Mouse (Mus musculus) hindbrain, embryonic 11.5 days (tissue): ENCODE data around the gene Kat6b. TPM values are rescaled to one million over a fixed set of nuclear protein-coding genes. Genes with fewer than 3 reads are reported as not detected.

ENCODE experiments used
- ATAC-seq: fragments of 200-750 bp; cut with Nextera tagmentation; 2 replicates; pipeline ENCODE4 v1.8.0; 2017; ENCODE audit warnings: mild to moderate bottlenecking, moderate TSS enrichment, moderate library complexity; ENCODE audit not compliant: low FRiP score
- DNase-seq: peaks from one replicate; pipeline ENCODE4 v3.0.0-alpha.2; 2015; ENCODE audit warnings: low spot score
- H3K27ac ChIP-seq: fragments of 300-500 bp; sonication (generic); 2 replicates; pipeline ENCODE4 v1.5.1; 2014; ENCODE audit warnings: mild to moderate bottlenecking, low read depth, low read length
- H3K27me3 ChIP-seq: fragments of 300-500 bp; sonication (generic); 2 replicates; pipeline ENCODE4 v1.6.1; 2014; ENCODE audit warnings: mild to moderate bottlenecking, low read length, moderate library complexity, mixed read lengths; ENCODE audit not compliant: control insufficient read depth, insufficient read depth
- H3K36me3 ChIP-seq: fragments of 300-500 bp; sonication (generic); 2 replicates; pipeline ENCODE4 v1.6.1; 2014; ENCODE audit warnings: mild to moderate bottlenecking, low read length, moderate library complexity, mixed read lengths; ENCODE audit not compliant: control insufficient read depth, insufficient read depth
- H3K4me1 ChIP-seq: fragments of 300-500 bp; sonication (generic); replicated peaks from 2 replicates; pipeline ENCODE4 v1.6.1; 2014; ENCODE audit warnings: low read length, mixed read lengths; ENCODE audit not compliant: control insufficient read depth, insufficient read depth
- H3K4me2 ChIP-seq: fragments of 300-500 bp; sonication (generic); replicated peaks from 2 replicates; pipeline ENCODE4 v1.6.1; 2014; ENCODE audit warnings: mild to moderate bottlenecking, low read depth, low read length
- H3K4me3 ChIP-seq: fragments of 300-500 bp; sonication (generic); 2 replicates; pipeline ENCODE4 v1.5.1; 2014; ENCODE audit warnings: low read depth, low read length
- H3K9ac ChIP-seq: fragments of 300-500 bp; sonication (generic); 2 replicates; pipeline ENCODE4 v1.6.1; 2014; ENCODE audit warnings: low read depth, low read length
- H3K9me3 ChIP-seq: fragments of 300-500 bp; sonication (generic); 2 replicates; pipeline ENCODE4 v1.6.1; 2016; ENCODE audit warnings: low read length; ENCODE audit not compliant: control insufficient read depth
- WGBS: fragments of 180-500 bp; shearing (Covaris S2); extraction: QIAGEN DNeasy Blood & Tissue Kit; methylation state at CpG from one replicate; pipeline ENCODE4 v1.1.7; 2014; 5-methylcytosine and 5-hydroxymethylcytosine counted together
- polyA plus RNA-seq: library from polyadenylated mRNA; unstranded; fragments of >200 nt; fragmentation: Nextera tagmentation; extraction: Ambion mirVana; gene quantifications from 2 replicates; pipeline ENCODE4 v1.2.1, GENCODE M21; 2014

Kat6b gene
- 16.5 and 24.0 TPM in 2 replicates for polyA plus RNA-seq

DNA sequence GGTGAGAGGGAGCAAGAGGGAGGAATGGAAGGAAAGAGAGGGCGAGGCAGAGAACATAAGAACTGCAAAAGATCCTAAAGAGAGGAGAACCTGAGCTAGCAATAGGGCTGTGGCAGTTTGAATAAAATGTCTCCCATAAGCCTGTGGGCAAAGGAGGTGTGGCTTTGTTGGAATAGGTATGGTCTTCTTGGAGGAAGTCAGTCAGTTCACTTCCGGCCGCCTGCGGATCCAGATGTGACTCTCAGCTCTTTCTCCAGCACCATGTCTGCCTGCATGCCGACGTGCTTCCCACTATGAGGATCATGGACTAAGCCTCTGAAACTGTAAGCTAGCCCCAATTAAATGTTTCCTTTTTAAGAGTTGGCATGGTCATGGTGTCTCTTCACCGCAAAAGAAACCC is at the start of gene Kat6b:
Gene Kat6b (plus strand): TSS at position 204 of the 400 bp plus-strand sequence.
- no peak within 1 kb of the TSS for H3K4me2 ChIP-seq
- ATAC-seq (no peak), DNase-seq (no peak)

DNA sequence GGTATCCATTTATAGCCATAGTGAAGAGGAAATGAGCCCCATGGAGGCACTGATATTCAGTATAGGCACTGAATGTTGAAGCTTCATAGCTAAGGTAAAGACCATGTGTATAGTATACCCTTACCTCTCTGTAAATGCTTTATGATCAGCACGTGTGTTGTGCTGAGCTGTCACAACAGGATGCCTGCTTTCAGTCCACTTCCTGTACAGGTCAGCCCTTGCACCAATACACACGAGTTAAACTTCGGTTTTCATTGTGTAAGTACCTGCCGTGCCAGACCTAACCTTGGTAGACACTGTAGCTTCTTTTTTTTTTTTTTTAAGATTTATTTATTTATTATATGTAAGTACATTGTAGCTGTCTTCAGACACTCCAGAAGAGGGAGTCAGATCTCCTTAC is 47.8 kb upstream of the Kat6b start:
- Histone ChIP-seq H3K9ac (no peak overlapping the region), H3K27ac (no peak overlapping the region), H3K27me3 (no peaks in the 10 kb centered on the region), H3K4me1 (no peaks in the 10 kb centered on the region), H3K9me3 (no peaks in the 10 kb centered on the region), H3K4me2 (no peak overlapping the region), H3K36me3 (no peaks in the 10 kb centered on the region), H3K4me3 (no peak overlapping the region)
- WGBS: 83% methylated on average over 4 of the region's 4 CpGs
- ATAC-seq: no peak
- no peak for DNase-seq

More for the DNA sequence above, at the start of gene Kat6b:
- H3K9ac ChIP-seq: no peak within 1 kb of the TSS
- H3K4me1 ChIP-seq: no peaks in the 10 kb centered on the region
- no peaks in the 10 kb centered on the region for H3K36me3 ChIP-seq
- H3K9me3 ChIP-seq: no peaks in the 10 kb centered on the region
- WGBS: 90% methylated on average over 7 of the region's 7 CpGs
- H3K27me3 ChIP-seq: no peaks in the 10 kb centered on the region
- no peak within 1 kb of the TSS for H3K4me3 ChIP-seq
- H3K27ac ChIP-seq: no peak within 1 kb of the TSS

DNA sequence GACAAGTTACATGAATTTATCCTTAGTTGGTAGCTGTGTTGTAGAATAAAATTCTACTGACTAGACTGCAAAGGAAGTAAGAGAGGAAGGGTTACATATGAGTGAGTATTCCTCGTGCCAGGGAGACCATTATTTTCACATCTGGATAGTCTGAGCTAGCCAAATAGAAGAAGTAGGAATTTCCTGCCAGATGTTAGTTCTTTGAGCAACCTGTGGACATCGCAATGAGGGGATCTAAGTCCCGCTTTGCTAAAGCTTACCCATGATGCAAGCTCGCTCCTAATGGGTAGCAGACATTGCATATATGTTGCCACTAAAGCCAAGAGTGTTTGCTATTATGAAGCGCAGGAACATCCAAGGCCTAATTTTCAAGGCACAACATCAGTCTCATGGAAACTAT is 47.2 kb upstream of the Kat6b start:
- 77% methylated on average over 5 of the region's 5 CpGs for WGBS
- Histone ChIP-seq H3K9me3 (no peaks in the 10 kb centered on the region), H3K9ac (no peak overlapping the region), H3K36me3 (no peaks in the 10 kb centered on the region), H3K4me2 (no peak overlapping the region), H3K27ac (no peak overlapping the region), H3K27me3 (no peaks in the 10 kb centered on the region), H3K4me1 (no peaks in the 10 kb centered on the region), H3K4me3 (no peak overlapping the region)
- ATAC-seq (no peak), DNase-seq (no peak)

DNA sequence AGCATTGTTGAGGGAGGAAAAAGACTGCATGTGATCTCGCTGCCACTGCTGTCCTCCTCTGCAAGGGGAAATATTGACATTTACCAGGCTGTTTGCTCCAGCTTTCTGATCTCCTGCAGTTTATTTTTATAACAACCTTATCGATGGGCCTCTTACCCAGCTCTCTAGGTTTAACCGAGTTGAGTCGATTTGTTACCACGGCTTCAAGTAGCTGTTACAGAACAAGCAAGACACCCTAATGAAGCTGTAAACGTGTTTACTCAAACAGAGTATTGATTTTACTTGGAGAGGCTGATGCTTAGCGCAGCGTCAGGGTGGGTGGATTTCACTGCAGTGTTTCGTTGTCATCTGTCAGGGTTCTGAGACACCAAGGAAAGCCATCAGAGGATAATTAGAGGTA is 46.5 kb upstream of the Kat6b start:
- DNase-seq: no peak
- Histone ChIP-seq H3K4me3 (no peak overlapping the region), H3K4me2 (no peak overlapping the region), H3K36me3 (no peaks in the 10 kb centered on the region), H3K4me1 (no peaks in the 10 kb centered on the region), H3K27me3 (no peaks in the 10 kb centered on the region), H3K9ac (no peak overlapping the region), H3K27ac (no peak overlapping the region), H3K9me3 (no peaks in the 10 kb centered on the region)
- WGBS: 67% methylated on average over 9 of the region's 9 CpGs
- ATAC-seq: no peak

DNA sequence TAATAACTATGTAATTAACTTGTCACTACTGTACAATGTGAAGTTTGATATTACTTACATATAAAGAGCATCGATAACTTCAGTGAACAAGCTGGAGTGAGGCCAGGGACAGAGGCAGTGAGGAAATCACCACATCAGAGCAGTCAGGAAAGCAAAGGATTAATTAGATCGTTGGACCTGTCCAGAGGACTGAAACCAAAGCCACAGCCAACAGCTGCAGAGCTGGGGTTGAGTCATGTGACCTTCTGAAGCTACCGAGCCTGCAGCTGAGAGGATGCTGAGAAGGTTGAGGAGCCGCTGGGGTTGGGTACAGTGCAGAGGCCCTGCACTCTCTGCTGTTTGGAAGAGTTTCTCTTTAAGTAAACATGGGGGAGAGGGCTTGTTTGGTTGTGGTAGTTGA is 41.4 kb upstream of the Kat6b start:
- Histone ChIP-seq H3K4me2 (no peak overlapping the region), H3K36me3 (no peaks in the 10 kb centered on the region), H3K27ac (no peak overlapping the region), H3K27me3 (no peaks in the 10 kb centered on the region), H3K9me3 (no peaks in the 10 kb centered on the region), H3K4me1 (no peaks in the 10 kb centered on the region), H3K9ac (no peak overlapping the region), H3K4me3 (no peak overlapping the region)
- ATAC-seq (no peak), DNase-seq (no peak)
- 58% methylated on average over 4 of the region's 4 CpGs for WGBS

DNA sequence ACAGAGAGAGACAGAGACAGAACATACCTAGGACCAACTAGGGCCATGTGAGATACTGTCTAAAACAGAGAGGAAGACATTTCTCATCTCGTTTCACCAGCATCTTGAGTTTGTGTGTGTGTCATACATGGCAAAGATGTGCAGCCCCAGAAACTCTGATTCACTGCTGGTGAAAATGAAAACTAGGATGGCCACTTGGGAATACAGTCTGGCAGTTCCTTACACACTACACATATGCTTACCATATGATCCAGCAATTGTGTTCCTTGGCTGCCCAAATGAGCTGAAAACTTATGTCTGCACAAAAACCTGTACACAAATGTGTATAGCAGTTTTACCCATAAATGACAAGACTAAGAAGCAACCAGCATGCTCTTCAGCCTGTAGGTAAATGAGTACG is 40.7 kb upstream of the Kat6b start:
- DNase-seq: no peak
- ATAC-seq: no peak
- Histone ChIP-seq H3K9me3 (no peaks in the 10 kb centered on the region), H3K4me2 (no peak overlapping the region), H3K9ac (no peak overlapping the region), H3K4me3 (no peak overlapping the region), H3K4me1 (no peaks in the 10 kb centered on the region), H3K27me3 (no peaks in the 10 kb centered on the region), H3K36me3 (no peaks in the 10 kb centered on the region), H3K27ac (no peak overlapping the region)
- 87% methylated on average over 2 of the region's 2 CpGs for WGBS

DNA sequence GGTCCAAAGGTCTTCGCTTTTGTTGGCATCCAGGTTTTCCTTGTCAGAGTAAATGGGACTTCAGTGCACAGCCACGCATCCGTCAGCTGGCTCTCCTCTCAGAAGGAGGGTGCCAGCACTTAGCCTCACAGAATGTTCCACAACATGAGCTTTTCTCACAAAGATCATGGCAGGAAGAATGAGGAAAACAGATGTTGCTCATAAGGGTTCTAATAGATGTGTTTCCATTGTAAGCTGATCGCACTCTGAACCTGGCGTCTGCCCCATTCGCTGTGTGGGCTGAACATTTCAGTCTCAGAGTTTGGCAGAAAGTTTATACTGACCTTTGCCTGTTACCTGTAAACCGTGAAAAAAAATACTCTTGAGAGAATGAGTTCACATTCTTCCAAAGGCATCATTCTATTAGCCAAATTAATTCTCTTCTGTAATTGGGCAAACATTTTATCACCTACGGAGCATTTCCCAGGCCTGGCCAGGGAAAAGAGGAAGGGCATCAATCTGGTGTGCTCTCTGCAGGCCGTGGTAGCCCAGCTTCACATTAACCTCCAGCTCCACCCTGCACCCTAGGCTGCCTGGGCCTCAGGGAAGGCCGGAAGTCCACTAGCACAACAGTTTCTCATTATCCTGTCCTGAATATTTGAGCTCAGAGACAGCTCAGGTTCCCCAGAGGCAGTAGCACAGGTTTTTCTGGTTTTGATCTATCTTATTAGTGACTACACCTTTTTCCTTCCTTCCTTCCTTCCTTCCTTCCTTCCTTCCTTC is 39.3 kb upstream of the Kat6b start:
- DNase-seq: no peak

DNA sequence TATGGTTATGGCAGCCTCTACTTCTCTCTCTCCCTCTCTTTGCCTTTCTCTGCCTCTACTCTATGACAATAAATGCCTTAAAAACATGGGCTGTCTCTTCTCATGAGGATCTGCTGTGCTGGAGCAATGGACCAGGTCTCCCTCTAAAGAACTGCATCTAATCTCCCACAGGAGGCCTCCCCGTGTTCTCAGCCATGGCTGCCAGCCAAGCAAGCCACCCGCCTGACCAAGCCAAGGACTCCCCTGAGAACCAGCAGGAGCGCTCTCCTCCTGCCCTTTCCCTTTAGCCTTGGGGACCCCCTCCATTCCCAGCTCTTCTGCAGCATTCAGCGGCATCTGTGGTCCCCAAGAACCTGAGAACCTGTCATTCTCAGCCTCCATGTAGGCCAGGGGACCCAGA is 28.7 kb upstream of the Kat6b start:
- 73% methylated on average over 4 of the region's 4 CpGs for WGBS
- no peak for DNase-seq
- no peak overlapping the region for H3K9ac ChIP-seq
- no peaks in the 10 kb centered on the region for H3K27me3 ChIP-seq
- H3K9me3 ChIP-seq: no peaks in the 10 kb centered on the region
- H3K27ac ChIP-seq: no peak overlapping the region
- no peak overlapping the region for H3K4me3 ChIP-seq
- H3K4me1 ChIP-seq: no peaks in the 10 kb centered on the region
- no peak overlapping the region for H3K4me2 ChIP-seq
- no peaks in the 10 kb centered on the region for H3K36me3 ChIP-seq
- no peak for ATAC-seq

More for the DNA sequence above, 39.3 kb upstream of the Kat6b start:
- Histone ChIP-seq H3K4me2 (no peak overlapping the region), H3K4me1 (no peaks in the 10 kb centered on the region), H3K27me3 (no peaks in the 10 kb centered on the region), H3K36me3 (no peaks in the 10 kb centered on the region), H3K9ac (no peak overlapping the region), H3K9me3 (no peaks in the 10 kb centered on the region), H3K27ac (no peak overlapping the region), H3K4me3 (no peak overlapping the region)
- WGBS: 72% methylated on average over 10 of the region's 10 CpGs
- no peak for ATAC-seq

DNA sequence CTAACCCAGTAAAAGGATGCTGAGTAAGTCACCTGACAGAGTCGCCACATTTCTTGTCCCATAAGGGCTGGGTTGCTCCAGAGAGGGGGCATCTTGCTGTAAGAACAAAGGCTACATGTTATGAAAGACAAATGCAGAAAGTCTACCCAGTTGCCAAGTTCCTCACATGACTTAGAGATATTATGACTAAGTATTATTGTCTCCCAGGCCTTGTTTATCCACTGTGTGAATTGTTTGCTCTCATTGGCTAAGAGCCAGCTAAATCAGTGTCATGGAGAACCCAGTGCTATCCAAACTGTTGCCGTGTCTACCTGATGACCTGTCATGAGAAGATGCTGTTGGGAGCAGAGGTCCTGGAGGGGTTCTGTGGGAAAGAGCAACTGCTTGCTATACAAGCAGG is 27.3 kb upstream of the Kat6b start:
- H3K4me1 ChIP-seq: no peaks in the 10 kb centered on the region
- no peak overlapping the region for H3K9ac ChIP-seq
- H3K27me3 ChIP-seq: no peaks in the 10 kb centered on the region
- H3K27ac ChIP-seq: no peak overlapping the region
- H3K36me3 ChIP-seq: no peaks in the 10 kb centered on the region
- no peak overlapping the region for H3K4me3 ChIP-seq
- no peak overlapping the region for H3K4me2 ChIP-seq
- 85% methylated on average over 2 of the region's 2 CpGs for WGBS
- ATAC-seq (no peak), DNase-seq (no peak)
- no peaks in the 10 kb centered on the region for H3K9me3 ChIP-seq
